Mouse (Mus musculus): ENCODE results near the gene Filip1l. TPM values are rescaled to one million over a fixed set of nuclear protein-coding genes. Genes with fewer than 3 reads are reported as not detected.

The Filip1l gene
- polyA plus RNA-seq, 1 experiment from 2014 or later = 4.2 TPM

- 85% methylated on average over 7 of the region's 7 CpGs for WGBS
- H3K36me3 ChIP-seq = no peaks in the 10 kb centered on the region
- H3K9me3 ChIP-seq = no peaks in the 10 kb centered on the region
- no peaks in the 10 kb centered on the region for H3K27me3 ChIP-seq
- no peak overlapping the region for H3K9ac ChIP-seq
- H3K4me3 ChIP-seq = no peak overlapping the region
- no peak for ATAC-seq (ENCODE audit: low read depth)
- H3K4me2 ChIP-seq = no peak overlapping the region
- no peak overlapping the region for H3K27ac ChIP-seq (replicated peaks)
- peaks cover 13% of the 10 kb centered on the region for H3K4me1 ChIP-seq (replicated peaks)
Observed at GRCm38 (mm10) chr16:57427516-57428285, 74.8 kb downstream of the Filip1l start.

GRCm38 (mm10) chr16:57428977-57429376, 76.1 kb downstream of the Filip1l start:
- WGBS = 77% methylated on average over 5 of the region's 5 CpGs
- ATAC-seq (ENCODE audit: low read depth) = no peak

GRCm38 (mm10) chr16:57431294-57431693, 78.4 kb downstream of the Filip1l start:
- 94% methylated on average over 3 of the region's 3 CpGs for WGBS
- H3K27ac ChIP-seq (replicated peaks) = no peak overlapping the region
- H3K4me2 ChIP-seq = no peak overlapping the region

More at GRCm38 (mm10) chr16:57428977-57429376, 76.1 kb downstream of the Filip1l start:
- no peak overlapping the region for H3K9ac ChIP-seq
- no peaks in the 10 kb centered on the region for H3K36me3 ChIP-seq
- no peak overlapping the region for H3K4me2 ChIP-seq
- peaks cover 7% of the 10 kb centered on the region; the same call in 1 of the 2 replicates for H3K4me1 ChIP-seq (replicated peaks)
- H3K4me3 ChIP-seq = no peak overlapping the region
- no peaks in the 10 kb centered on the region for H3K9me3 ChIP-seq
- H3K27me3 ChIP-seq = no peaks in the 10 kb centered on the region
- H3K27ac ChIP-seq (replicated peaks) = no peak overlapping the region

GRCm38 (mm10) chr16:57433173-57433572, 80.3 kb downstream of the Filip1l start:
- no peak overlapping the region for H3K27ac ChIP-seq (replicated peaks)
- no peaks in the 10 kb centered on the region for H3K9me3 ChIP-seq
- no peak overlapping the region for H3K4me2 ChIP-seq
- peaks cover 8% of the 10 kb centered on the region; the same call in 1 of the 2 replicates for H3K4me1 ChIP-seq (replicated peaks)
- no peak overlapping the region for H3K4me3 ChIP-seq
- H3K9ac ChIP-seq = no peak overlapping the region
- no peaks in the 10 kb centered on the region for H3K36me3 ChIP-seq
- WGBS = 73% methylated on average over 4 of the region's 4 CpGs
- H3K27me3 ChIP-seq = no peaks in the 10 kb centered on the region
- no peak for ATAC-seq (ENCODE audit: low read depth)

More at GRCm38 (mm10) chr16:57431294-57431693, 78.4 kb downstream of the Filip1l start:
- H3K4me1 ChIP-seq (replicated peaks) = no peaks in the 10 kb centered on the region
- no peaks in the 10 kb centered on the region for H3K27me3 ChIP-seq
- no peak overlapping the region for H3K4me3 ChIP-seq
- ATAC-seq (ENCODE audit: low read depth) = no peak
- H3K9ac ChIP-seq = no peak overlapping the region
- H3K9me3 ChIP-seq = no peaks in the 10 kb centered on the region
- H3K36me3 ChIP-seq = no peaks in the 10 kb centered on the region

GRCm38 (mm10) chr16:57433671-57434070, 80.8 kb downstream of the Filip1l start:
- WGBS = 90% methylated on average over 6 of the region's 6 CpGs
- Histone ChIP-seq H3K27ac (replicated peaks) (no peak overlapping the region), H3K36me3 (no peaks in the 10 kb centered on the region), H3K9ac (no peak overlapping the region), H3K27me3 (no peaks in the 10 kb centered on the region), H3K4me1 (replicated peaks) (peaks cover 12% of the 10 kb centered on the region; the same call in 1 of the 2 replicates), H3K4me2 (no peak overlapping the region), H3K9me3 (no peaks in the 10 kb centered on the region), H3K4me3 (no peak overlapping the region)
- no peak for ATAC-seq (ENCODE audit: low read depth)

GRCm38 (mm10) chr16:57434640-57435039, 81.7 kb downstream of the Filip1l start:
- Histone ChIP-seq H3K4me2 (no peak overlapping the region), H3K9me3 (no peaks in the 10 kb centered on the region), H3K4me1 (replicated peaks) (peaks cover 12% of the 10 kb centered on the region; the same call in 1 of the 2 replicates), H3K27ac (replicated peaks) (no peak overlapping the region), H3K27me3 (no peaks in the 10 kb centered on the region), H3K36me3 (no peaks in the 10 kb centered on the region), H3K4me3 (no peak overlapping the region), H3K9ac (no peak overlapping the region)
- ATAC-seq (ENCODE audit: low read depth) = no peak
- WGBS = 84% methylated on average over 3 of the region's 3 CpGs

GRCm38 (mm10) chr16:57437523-57438287, 84.8 kb downstream of the Filip1l start:
- Histone ChIP-seq H3K27me3 (no peaks in the 10 kb centered on the region), H3K4me3 (no peak overlapping the region), H3K4me1 (replicated peaks) (peaks cover 12% of the 10 kb centered on the region; the same call in 1 of the 2 replicates), H3K9me3 (no peaks in the 10 kb centered on the region), H3K36me3 (no peaks in the 10 kb centered on the region), H3K4me2 (no peak overlapping the region), H3K27ac (replicated peaks) (peak overlapping the region; percentile 54; the same call in 1 of the 2 replicates), H3K9ac (no peak overlapping the region)
- WGBS = 70% methylated on average over 11 of the region's 11 CpGs
- ATAC-seq (ENCODE audit: low read depth) = peak; percentile 62; the same call in 1 of the 2 replicates

GRCm38 (mm10) chr16:57438288-57438685, 85.4 kb downstream of the Filip1l start:
- Histone ChIP-seq H3K27ac (replicated peaks) (peak overlapping the region; percentile 43), H3K4me1 (replicated peaks) (peaks cover 12% of the 10 kb centered on the region; the same call in 1 of the 2 replicates), H3K9ac (no peak overlapping the region), H3K27me3 (no peaks in the 10 kb centered on the region), H3K4me2 (no peak overlapping the region), H3K4me3 (no peak overlapping the region), H3K9me3 (no peaks in the 10 kb centered on the region), H3K36me3 (no peaks in the 10 kb centered on the region)
- 70% methylated on average over 5 of the region's 5 CpGs for WGBS
- ATAC-seq (ENCODE audit: low read depth) = no peak

GRCm38 (mm10) chr16:57439206-57439605, 86.3 kb downstream of the Filip1l start:
- 89% methylated on average over 11 of the region's 11 CpGs for WGBS
- no peaks in the 10 kb centered on the region for H3K27me3 ChIP-seq
- no peak overlapping the region for H3K4me2 ChIP-seq
- no peak for ATAC-seq (ENCODE audit: low read depth)
- peaks cover 16% of the 10 kb centered on the region; the same call in 1 of the 2 replicates for H3K4me1 ChIP-seq (replicated peaks)
- H3K9ac ChIP-seq = no peak overlapping the region
- no peak overlapping the region for H3K27ac ChIP-seq (replicated peaks)
- H3K36me3 ChIP-seq = no peaks in the 10 kb centered on the region
- no peaks in the 10 kb centered on the region for H3K9me3 ChIP-seq
- no peak overlapping the region for H3K4me3 ChIP-seq

GRCm38 (mm10) chr16:57440706-57441437, 88.0 kb downstream of the Filip1l start:
- Histone ChIP-seq H3K4me3 (no peak overlapping the region), H3K27ac (replicated peaks) (no peak overlapping the region), H3K36me3 (no peaks in the 10 kb centered on the region), H3K4me1 (replicated peaks) (peaks cover 16% of the 10 kb centered on the region; the same call in 1 of the 2 replicates), H3K9ac (no peak overlapping the region), H3K27me3 (no peaks in the 10 kb centered on the region), H3K9me3 (no peaks in the 10 kb centered on the region), H3K4me2 (no peak overlapping the region)
- ATAC-seq (ENCODE audit: low read depth) = no peak
- WGBS = 76% methylated on average over 10 of the region's 10 CpGs

- Histone ChIP-seq H3K27ac (replicated peaks) (no peak overlapping the region), H3K9ac (no peak overlapping the region), H3K4me2 (no peak overlapping the region), H3K36me3 (no peaks in the 10 kb centered on the region), H3K4me1 (replicated peaks) (0 out of 2 replicates have a peak, but pooled peaks cover 4% of the 10 kb centered on the region), H3K27me3 (no peaks in the 10 kb centered on the region), H3K9me3 (no peaks in the 10 kb centered on the region; the same call in 1 of the 2 replicates), H3K4me3 (no peak overlapping the region)
- ATAC-seq (ENCODE audit: low read depth) = no peak
- WGBS = 54% methylated on average over 10 of the region's 10 CpGs
Observed at GRCm38 (mm10) chr16:57445096-57446094, 92.5 kb downstream of the Filip1l start.

Data from neural tube, embryonic 13.5 days (tissue).